ENCODE assay signal across 13 mouse cellular contexts in genomic region chr12:17431812-17432332, GRCm38 (mm10).
"Had no signal": no experiment of that assay in that cellular context is flagged by ENCODE, and none has a peak within 500 bp of the region (broad histone marks: within the 10 kb centered on the region; RNA-seq: fewer than 3 reads in every experiment).

No protein-coding gene starts in this region.

- H3K27me3 ChIP-seq: intestine, embryonic 15.5 days; kidney, embryonic 15.5 days; limb, embryonic 13.5 days; liver, embryonic 15.5 days; midbrain, embryonic 13.5 days; neural tube, embryonic 15.5 days; stomach, embryonic 15.5 days had no signal

- ATAC-seq: intestine, embryonic 15.5 days; midbrain, embryonic 13.5 days had no signal

- H3K9me3 ChIP-seq: intestine, embryonic 15.5 days; kidney, embryonic 15.5 days; limb, embryonic 13.5 days; liver, embryonic 15.5 days; midbrain, embryonic 13.5 days; neural tube, embryonic 15.5 days; stomach, embryonic 15.5 days had no signal

- H3K4me2 ChIP-seq: intestine, embryonic 15.5 days; kidney, embryonic 15.5 days; limb, embryonic 13.5 days; liver, embryonic 15.5 days; midbrain, embryonic 13.5 days; neural tube, embryonic 15.5 days; stomach, embryonic 15.5 days had no signal

- H3K4me3 ChIP-seq: intestine, embryonic 15.5 days; kidney, embryonic 15.5 days; limb, embryonic 13.5 days; liver, embryonic 15.5 days; midbrain, embryonic 13.5 days; neural tube, embryonic 15.5 days; stomach, embryonic 15.5 days had no signal

- DNase-seq: kidney, adult 18-20 months; kidney, postnatal 14 days; left cerebral cortex, postnatal 4 days; lung, adult 2 months; right cerebral cortex, adult 18-20 months; right cerebral cortex, postnatal 25 days had no signal

- H3K9ac ChIP-seq: intestine, embryonic 15.5 days; kidney, embryonic 15.5 days; limb, embryonic 13.5 days; liver, embryonic 15.5 days; midbrain, embryonic 13.5 days; neural tube, embryonic 15.5 days; stomach, embryonic 15.5 days had no signal

- H3K4me1 ChIP-seq: intestine, embryonic 15.5 days; kidney, embryonic 15.5 days; liver, embryonic 15.5 days; midbrain, embryonic 13.5 days; neural tube, embryonic 15.5 days; stomach, embryonic 15.5 days had no signal

- H3K27ac ChIP-seq: intestine, embryonic 15.5 days; kidney, embryonic 15.5 days; limb, embryonic 13.5 days; liver, embryonic 15.5 days; midbrain, embryonic 13.5 days; neural tube, embryonic 15.5 days; stomach, embryonic 15.5 days had no signal
